Mouse (Mus musculus): Measurements from ENCODE around the gene Cbx1.
A peak's percentile ranks its signal among the peaks of the same experiment; 100 is the strongest.

The Cbx1 gene

DNA sequence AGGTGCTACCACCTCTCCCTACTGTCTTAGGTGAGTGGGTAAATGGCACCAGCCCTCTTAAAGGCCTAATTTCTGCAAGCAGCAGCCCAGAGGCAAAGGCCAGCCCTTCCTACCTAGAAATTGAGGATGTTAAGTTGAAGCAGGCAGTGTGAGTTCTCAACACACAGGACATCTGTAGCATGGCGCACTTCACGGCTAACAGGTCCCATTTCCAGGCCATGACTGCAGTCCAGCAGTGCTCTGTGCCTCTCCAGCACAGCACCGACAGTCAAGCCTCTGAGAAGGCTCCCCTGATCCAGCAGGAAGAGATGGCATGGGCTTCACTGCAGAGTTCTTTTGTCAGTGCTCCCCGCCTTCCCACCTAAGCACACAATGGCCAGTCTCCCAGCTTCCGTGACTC lies 28.1 kb downstream of the Cbx1 start:
- DNase-seq: no peak

DNA sequence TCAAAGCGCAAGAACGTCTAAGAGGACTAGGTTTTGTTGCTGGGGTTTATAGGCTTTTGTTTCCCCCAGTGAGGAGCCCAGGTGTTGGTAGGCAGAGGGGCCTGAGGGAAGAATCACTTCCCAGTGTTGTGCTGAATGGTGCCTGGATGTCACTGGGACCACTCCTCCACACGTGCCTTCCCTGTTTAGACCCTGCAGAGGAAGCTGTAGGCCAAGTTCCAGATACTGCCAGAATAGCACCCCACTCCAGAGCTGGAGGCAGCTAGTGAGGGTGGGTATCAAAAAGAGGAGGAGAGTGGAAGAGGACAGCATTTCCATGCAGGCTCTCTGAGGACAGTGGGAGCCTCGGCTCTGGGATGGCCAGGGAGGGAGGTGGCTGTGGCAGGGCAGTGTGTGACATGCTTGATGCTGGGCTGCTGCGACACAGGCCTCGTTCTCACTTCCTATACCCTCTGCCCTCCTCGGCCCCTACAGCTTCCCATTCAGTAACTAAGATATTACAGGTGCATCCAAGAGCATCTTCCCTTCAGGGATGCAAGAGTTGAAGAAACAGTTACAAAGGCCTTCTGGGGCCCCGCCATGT lies 29.3 kb downstream of the Cbx1 start:
- DNase-seq: no peak

DNA sequence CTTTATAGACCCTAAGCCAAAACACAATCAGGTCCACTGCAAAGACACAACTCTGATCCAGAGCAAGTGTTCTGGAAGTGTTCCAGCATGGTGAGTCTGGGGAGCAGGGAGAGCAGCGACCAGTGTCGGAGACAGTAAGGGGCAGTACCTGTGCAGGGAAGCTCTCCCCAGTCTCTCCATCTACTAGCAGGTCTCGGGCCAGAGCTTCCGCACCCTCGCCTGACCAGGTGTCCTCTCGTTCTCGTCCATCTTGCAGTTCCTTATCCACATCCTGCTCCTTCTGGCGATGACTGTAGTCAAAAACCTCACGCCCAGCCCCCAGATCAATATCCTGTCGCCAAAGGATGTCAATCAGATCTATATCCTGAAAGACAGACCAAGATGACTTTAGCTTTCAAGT lies 33.0 kb downstream of the Cbx1 start:
- DNase-seq: no peak

GRCm38 (mm10) chr11:96822675-96823470 lies 33.9 kb downstream of the Cbx1 start:
- no peak for DNase-seq

DNA sequence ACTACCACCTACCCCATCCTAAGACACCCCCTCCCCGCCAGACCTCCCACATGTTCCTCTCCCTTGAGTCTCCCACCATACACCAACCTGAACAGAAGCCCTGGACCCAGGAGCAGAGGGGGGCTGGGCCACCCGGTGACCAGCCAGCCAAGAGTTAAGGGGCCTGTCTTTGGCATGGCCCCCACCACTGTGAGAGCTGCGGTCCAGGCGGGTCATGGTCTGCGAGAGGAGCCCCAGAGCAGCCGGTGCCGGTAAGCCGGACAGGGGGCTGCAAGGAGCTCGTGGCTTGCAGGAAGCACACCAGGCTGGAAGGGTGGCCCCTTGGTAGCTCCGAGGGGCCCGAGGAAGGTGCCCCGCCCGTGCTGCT lies 34.5 kb downstream of the Cbx1 start:
- no peak for DNase-seq

DNA sequence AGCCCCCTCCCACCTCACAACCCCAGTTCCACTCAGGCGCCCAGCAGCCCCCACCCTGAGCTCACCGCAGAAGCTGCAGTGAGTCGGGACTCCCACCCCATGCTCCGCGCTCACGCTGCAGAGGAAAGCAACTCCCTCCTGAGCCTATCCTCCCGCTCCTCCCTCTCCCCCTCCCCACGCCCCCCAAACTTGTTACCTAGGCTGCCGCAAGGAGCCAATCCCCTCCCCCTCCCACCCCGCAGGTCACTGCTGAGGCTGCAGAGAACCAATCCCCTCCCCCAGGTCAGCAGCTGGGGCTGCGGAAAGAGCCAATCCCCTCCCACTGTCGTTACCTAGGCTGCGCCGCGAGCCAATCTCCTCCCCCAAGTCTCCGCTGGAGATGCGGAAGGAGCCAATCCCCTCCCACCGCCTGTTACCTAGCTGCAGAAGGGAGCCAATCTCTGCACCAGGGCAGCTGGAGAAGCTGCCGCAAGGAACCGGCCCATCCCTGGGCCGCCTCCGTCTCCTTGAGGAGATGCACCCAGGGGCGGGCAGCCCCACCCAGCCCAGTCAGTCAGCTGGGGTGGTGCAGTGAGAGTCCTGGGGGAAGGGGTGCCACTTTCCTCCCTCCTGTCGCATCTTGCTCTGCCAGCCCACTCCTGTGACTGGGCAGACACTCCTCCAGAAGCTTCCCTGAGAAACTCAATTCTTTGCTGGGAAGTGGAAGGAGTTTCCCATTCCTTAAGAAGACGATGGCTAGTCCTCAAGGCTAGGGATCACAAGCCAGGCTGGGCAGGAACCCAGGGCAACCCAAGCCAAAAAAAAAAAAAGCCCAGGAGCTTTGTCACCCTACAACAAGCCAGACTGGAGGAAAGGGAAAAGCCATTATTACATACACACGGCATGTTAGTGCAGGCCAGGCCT lies 35.2 kb downstream of the Cbx1 start:
- peak; percentile 84 for DNase-seq

GRCm38 (mm10) chr11:96824783-96825495 lies 36.0 kb downstream of the Cbx1 start:
- peak; percentile 79 for DNase-seq

- no peak for DNase-seq
These were observed 37.6 kb downstream of the Cbx1 start for GRCm38 (mm10) chr11:96826481-96826880.

DNA sequence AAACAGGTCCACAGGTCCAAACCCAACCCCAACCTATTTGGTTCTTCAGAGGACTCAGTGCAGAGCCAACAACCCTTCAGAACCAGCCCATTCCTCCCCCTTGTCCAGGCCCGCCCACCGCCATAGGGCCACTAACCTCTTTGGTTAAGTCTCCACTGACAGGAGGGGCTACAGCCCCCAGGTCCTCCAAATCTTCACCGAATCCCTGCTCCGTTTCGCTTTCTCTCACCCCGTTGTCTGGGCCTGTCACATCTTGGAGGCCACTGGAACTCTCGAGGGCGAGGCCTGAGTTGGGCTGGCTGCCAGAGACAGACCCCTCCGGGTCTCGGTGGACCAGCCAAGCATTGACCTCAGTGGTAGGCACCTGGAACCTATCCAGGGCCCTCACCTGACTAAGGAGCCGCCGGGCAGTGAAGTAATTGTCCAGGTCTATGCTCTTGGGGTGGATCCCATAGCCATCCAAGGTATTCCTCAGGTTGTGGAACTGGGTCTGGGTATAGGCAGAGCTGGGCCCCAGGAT lies 38.2 kb downstream of the Cbx1 start:
- DNase-seq: no peak

GRCm38 (mm10) chr11:96827917-96828316 lies 39.0 kb downstream of the Cbx1 start:
- no peak for DNase-seq

DNA sequence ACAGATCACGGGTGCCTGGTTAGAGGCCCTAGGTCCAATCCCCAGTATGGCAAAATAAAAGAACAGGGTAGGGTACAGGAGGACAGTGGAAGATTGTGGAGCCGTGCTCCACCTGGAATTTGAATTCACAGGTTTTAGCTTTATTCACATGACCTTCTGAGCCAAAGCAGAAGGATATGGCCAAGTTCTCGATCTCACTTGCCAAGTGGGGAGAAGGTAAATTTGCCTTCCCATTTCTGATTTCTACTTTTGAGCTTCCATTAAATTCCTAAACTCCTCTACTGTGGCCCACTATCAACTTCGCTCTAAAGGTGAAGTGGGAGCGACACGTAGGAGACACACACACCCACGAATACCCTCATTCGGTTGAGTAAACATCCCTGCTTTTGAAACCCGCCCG lies 40.0 kb downstream of the Cbx1 start:
- DNase-seq: no peak

DNA sequence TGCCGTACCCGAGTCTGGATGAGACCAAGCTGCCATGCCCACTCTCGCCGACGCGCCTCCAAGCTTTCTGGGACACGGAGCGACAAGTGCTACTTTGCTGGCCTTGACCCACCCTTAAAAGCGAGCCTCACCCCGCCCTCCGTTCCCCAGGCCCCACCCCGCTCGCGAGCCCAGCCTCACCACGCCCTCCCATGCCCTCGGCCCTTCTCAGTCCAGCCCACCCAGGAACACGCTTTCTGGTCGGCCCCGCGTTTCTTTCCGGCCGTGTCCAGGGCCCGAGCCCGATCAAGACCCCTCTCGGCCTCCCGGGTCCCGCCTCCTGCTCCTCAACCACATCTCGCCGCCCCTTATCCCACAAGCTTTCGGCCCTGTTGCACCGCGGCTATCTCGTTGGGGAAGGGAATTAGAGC lies 40.5 kb downstream of the Cbx1 start:
- peak; percentile 91 for DNase-seq

DNA sequence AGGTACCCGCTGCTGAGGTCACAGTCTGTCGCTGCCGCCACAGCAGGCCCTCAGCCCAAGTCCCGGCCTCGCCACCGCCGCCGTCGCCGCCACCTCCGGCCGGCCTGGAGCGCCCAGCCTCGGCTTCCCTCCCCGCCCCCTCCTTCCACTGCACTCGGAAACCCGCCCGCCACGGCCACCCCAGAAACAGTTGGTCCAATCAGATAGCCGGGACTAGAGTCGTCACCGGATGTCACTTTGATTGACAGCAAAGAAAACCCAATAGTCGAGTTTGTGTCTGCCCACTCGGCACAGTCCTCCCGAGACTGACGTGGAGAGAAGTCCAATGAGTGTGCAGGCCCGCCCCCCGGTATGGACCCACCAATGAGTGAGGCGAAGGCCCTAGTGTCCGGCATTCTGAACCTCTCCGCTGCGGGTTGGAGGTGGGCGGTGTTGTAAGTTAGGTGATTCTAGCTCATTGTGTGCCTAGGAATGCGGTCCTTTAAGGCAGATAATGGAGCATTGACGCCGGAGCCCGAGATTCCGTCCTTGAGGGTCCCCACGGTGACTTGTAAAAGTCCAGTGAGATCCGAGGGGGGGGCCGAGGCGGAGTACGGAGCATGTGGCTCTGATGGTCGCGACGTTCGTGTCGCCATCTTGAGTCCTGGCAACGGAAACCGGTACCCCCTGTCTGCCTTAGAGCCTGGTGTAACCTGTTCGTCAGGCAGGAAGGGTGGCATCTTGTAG lies 41.0 kb downstream of the Cbx1 start, which contains the start of gene Nfe2l1:
Gene Nfe2l1, minus strand, starts transcription at position 156 of the 726 bp plus-strand sequence.
- peak; percentile 96 for DNase-seq

DNA sequence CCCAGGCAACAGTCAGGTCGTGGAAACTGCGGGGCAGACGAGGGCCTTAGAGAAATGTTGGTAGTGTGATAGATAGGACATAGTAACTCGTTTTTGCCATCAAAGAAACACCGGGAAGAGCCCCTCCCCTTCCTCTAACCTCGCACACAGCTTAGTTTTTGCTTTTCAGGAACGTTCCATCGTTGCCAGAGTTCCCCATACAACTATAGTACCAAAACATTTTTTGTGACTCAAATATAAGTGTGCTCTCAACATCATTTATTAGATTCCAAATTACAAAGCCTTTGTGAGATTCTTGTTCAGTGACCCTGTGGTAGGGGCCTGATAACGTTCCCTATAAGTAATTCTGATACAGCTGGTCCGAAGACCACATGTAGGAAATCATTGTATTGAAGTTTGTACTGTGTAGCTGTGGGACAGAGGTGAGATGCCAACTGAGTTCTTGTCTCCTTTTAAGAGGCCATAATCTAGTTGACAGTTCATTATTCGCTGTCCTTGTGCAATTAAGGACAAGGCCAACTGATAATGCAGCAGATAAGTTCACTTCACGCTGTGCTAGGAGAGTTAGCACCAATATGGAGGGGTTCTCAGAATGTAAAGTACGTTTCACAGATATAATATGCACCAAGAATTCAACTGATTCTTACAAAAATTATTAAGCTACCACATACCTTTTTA lies 41.8 kb downstream of the Cbx1 start:
- DNase-seq: no peak

GRCm38 (mm10) chr11:96831516-96831915 lies 42.6 kb downstream of the Cbx1 start:
- DNase-seq: no peak

GRCm38 (mm10) chr11:96832541-96832940 lies 43.6 kb downstream of the Cbx1 start:
- no peak for DNase-seq

- DNase-seq: no peak
These were observed 44.0 kb downstream of the Cbx1 start for GRCm38 (mm10) chr11:96832973-96833372.

- no peak for DNase-seq
These were observed 45.2 kb downstream of the Cbx1 start for GRCm38 (mm10) chr11:96834127-96834526.

DNA sequence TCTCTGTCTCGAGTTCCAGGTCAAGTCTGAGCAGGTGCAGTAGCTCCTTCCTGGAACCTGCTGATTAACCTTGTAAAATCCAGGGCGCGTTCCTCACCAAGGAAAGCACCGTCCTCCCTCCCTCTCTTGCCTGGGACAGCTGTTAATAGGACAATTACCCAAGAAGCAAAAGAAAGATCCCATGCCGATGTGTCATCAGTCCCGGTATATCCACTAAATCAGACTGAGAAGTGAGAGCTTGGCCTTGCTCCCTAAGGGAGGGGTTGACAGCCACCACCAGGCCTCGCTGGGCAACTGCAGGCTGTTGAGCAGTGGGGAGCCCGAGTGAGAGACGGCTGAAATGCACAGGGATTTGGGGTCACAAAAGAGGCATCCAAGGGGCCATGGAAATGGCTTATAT lies 48.4 kb downstream of the Cbx1 start:
- no peak for DNase-seq

DNA sequence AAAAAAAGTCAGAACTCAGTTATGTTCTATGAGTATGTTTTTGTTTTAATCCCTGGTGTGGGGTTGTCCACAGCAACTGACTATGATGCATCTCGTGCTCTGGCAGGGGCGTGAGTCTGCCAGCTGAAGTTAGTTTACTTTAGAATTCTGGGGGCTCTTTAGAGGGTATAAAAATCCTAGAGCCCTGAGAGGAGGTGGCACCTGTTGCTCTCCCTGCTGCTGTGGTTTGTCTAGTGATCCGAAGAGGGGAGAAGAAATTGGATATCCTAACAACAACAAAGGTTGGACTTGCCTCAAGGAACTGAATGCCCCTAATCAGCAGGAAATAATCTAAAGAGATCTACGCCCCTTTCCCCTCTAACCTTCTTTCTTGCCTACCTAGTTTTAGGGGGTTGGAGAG lies 49.4 kb downstream of the Cbx1 start:
- no peak for DNase-seq

DNA sequence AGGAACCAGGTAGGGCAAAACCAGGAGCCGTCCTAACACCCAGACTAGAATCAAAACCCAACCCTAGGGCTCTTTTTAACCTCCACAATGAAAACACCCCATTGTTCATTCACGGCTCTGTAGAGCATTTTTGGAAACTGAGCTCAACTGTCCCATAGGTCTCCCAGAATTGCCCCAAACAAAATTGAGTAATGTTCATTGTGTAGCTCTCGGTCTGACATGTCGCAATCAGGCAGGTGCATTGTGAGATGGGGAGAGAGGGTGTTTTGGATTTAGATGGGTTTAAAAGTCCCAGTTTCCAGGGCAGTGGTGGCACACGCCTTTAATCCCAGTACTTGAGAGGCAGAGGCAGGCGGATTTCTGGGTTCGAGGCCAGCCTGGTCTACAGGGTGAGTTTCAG lies 50.5 kb downstream of the Cbx1 start:
- no peak for DNase-seq
